Mouse (Mus musculus) olfactory bulb, adult 2 months (tissue): ENCODE measurements around the gene Fbxo47. TPM values are rescaled to one million over a fixed set of nuclear protein-coding genes. Genes with fewer than 3 reads are reported as not detected.
A peak's percentile ranks its signal among the peaks of the same experiment; 100 is the strongest.

Experiments
- H3K27ac ChIP-seq: fragments of 200-500 bp; 2 replicates; pipeline ENCODE4 v1.5.1; 2012; ENCODE audit warnings: low read depth, low read length; ENCODE audit not compliant: insufficient read depth
- H3K4me1 ChIP-seq: fragments of 200-500 bp; 2 replicates; pipeline ENCODE4 v1.6.1; 2012; ENCODE audit warnings: low read length; ENCODE audit not compliant: control insufficient read depth, insufficient read depth
- H3K4me3 ChIP-seq: fragments of 200-500 bp; 2 replicates; pipeline ENCODE4 v1.5.1; 2012; ENCODE audit warnings: mild to moderate bottlenecking, low read depth, low read length, moderate library complexity; ENCODE audit not compliant: insufficient read depth
- CTCF ChIP-seq: fragments of 200-500 bp; IDR thresholded peaks from 2 replicates; pipeline ENCODE4 v1.5.1; 2012; ENCODE audit warnings: low read depth, mild to moderate bottlenecking, low read length, moderate library complexity; ENCODE audit not compliant: insufficient read depth
- POLR2A ChIP-seq: fragments of 200-500 bp; IDR thresholded peaks from 2 replicates; pipeline ENCODE4 v1.6.1; 2012; ENCODE audit warnings: mild to moderate bottlenecking, low read depth, low read length, moderate library complexity; ENCODE audit not compliant: insufficient read depth
- WGBS: fragments of 180-500 bp; shearing (Covaris S2); methylation state at CpG from one replicate; pipeline ENCODE4 v1.1.7; 2018; 5-methylcytosine and 5-hydroxymethylcytosine counted together
- polyA plus RNA-seq: library from polyadenylated mRNA; stranded (reverse); fragments of >200 nt; gene quantifications from 2 replicates; pipeline ENCODE4 v1.2.4, GENCODE M21; 2012; ENCODE audit warnings: low replicate concordance; ENCODE audit not compliant: missing spikeins, insufficient read depth, insufficient read length

Fbxo47 gene
- polyA plus RNA-seq, 1 experiment = not detected

DNA sequence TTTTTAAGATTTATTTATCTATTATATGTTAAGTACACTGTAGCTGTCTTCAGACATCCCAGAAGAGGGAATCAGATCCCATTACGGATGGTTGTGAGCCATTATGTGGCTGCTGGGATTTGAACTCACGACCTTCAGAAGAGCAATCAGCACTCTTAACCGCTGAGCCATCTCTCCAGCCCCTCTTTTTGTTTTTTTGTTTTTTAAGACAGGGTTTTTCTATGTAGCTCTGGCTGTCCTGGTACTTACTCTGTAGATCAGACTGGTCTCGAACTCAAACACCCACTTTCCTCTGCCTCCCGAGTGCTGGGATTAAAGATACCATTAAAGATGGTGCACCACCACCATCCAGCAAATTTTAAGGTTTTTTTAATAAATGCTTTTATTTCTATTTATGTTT, 18.5 kb downstream of the Fbxo47 start:
- Histone ChIP-seq H3K27ac (no peak overlapping the region), H3K4me3 (no peak overlapping the region), H3K4me1 (no peaks in the 10 kb centered on the region)
- no peak for TF ChIP-seq POLR2A
- no peak for TF ChIP-seq CTCF
- 92% methylated on average over 5 of the region's 5 CpGs for WGBS

DNA sequence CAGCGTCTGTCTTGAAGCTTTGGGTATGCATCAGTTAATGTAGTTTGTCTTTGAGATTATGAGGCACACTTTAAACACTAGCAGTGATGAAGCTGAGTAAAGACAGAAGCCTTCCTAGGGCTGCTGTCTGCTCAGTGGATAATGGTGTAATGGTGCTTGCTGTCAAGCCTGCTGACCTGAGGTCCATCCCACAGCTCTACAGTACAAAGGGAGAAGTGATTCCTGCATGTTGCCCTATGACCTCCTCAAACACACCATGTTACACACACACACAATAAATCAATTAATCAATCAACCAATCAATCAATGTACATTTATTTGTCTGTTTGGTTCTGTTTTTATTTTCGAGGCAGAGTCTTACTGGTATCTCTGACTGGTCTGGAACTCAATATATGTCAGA, 21.8 kb downstream of the Fbxo47 start:
- 91% methylated on average over 2 of the region's 2 CpGs for WGBS
- Histone ChIP-seq H3K4me1 (no peaks in the 10 kb centered on the region), H3K4me3 (no peak overlapping the region), H3K27ac (no peak overlapping the region)
- TF ChIP-seq CTCF (no peak), POLR2A (no peak)

DNA sequence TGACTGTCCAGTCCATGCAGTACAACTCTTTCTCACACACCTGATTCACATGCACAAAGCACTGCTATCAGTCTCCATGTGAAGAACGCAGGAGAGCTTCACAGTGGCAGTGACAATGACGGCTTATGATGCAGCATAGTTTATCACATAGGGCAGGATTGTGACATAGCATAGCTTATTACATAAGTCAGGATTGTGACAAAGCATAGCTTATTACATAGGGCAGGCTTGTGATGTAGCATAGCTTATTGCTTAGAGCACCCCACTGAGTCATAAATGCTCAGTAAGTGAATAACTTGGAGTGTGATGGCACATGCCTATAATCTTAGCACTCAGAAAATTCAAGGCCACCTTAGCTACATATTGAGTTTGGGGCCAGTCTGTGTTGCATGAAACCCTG, 28.5 kb downstream of the Fbxo47 start:
- Histone ChIP-seq H3K4me1 (no peaks in the 10 kb centered on the region), H3K27ac (no peak overlapping the region), H3K4me3 (no peak overlapping the region)
- TF ChIP-seq POLR2A (no peak), CTCF (no peak)
- 96% methylated on average over 2 of the region's 2 CpGs for WGBS

DNA sequence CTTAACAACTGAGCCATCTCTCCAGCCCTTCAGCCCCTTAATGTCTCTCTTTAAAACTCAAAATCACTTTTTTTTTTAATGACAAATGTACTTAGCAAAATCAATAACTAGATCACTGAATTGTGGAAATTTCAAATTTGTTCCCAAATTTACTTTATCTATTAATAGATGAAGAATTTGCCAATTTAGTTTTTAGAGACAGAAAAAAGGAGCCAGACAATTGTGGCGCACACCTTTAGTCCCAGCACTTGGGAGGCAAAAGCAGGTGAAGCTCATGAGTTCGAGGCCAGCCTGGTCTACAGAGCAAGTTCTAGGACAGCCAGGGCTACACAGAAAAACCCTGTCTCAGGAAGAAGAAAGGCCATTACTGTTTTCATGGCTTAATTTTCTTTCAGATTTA, 32.4 kb downstream of the Fbxo47 start:
- WGBS = 95% methylated on average over 2 of the region's 2 CpGs
- no peak overlapping the region for H3K4me3 ChIP-seq
- H3K4me1 ChIP-seq = no peaks in the 10 kb centered on the region
- TF ChIP-seq POLR2A = no peak
- no peak for TF ChIP-seq CTCF
- H3K27ac ChIP-seq = no peak overlapping the region

DNA sequence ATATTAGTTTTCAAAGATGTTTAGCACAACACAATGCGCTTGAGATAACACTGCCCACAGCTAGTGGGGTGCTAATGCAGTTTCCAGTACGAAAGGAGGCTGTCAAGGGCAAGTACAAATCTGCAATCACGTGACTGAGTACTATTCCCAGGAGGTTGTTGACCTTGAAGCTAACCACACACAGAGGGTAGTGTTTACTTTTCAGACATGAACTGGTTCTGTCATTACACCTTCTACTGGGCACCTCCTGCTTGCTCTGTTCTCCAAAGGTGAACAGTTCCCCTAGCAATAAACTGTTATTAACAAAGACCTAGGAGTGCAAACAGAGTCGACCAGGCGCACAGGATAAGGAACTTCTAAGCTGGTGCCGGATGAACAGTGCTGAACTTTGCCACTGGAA, 33.6 kb downstream of the Fbxo47 start:
- TF ChIP-seq POLR2A = no peak
- TF ChIP-seq CTCF = no peak
- no peaks in the 10 kb centered on the region for H3K4me1 ChIP-seq
- WGBS = 79% methylated on average over 6 of the region's 6 CpGs
- H3K4me3 ChIP-seq = no peak overlapping the region
- no peak overlapping the region for H3K27ac ChIP-seq

DNA sequence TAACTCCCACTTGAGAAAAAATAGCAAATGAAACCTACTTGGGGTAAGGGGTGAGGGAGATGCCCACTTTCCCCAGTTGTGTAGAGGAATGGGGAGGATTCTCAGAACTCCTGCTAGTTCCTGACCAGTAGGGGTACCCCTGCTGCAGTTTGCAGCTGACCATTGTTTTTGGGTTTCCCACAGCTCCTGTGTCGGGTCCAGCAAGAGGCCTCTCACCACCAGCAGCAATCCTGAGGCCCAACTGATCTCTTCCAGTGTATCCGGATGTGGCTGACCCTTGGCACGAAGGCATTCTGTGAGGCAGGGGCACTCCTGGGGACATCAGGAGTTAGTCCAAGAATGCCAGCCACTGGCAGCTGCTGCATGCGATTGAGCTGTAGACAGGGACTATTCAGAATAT, 42.0 kb downstream of the Fbxo47 start:
- peak overlapping the region; percentile 27; the same call in 1 of the 2 replicates for H3K27ac ChIP-seq
- TF ChIP-seq CTCF (no peak), POLR2A (no peak)
- H3K4me3 ChIP-seq = peak overlapping the region; percentile 40
- peaks cover 9% of the 10 kb centered on the region for H3K4me1 ChIP-seq
- 15% methylated on average over 4 of the region's 4 CpGs for WGBS

DNA sequence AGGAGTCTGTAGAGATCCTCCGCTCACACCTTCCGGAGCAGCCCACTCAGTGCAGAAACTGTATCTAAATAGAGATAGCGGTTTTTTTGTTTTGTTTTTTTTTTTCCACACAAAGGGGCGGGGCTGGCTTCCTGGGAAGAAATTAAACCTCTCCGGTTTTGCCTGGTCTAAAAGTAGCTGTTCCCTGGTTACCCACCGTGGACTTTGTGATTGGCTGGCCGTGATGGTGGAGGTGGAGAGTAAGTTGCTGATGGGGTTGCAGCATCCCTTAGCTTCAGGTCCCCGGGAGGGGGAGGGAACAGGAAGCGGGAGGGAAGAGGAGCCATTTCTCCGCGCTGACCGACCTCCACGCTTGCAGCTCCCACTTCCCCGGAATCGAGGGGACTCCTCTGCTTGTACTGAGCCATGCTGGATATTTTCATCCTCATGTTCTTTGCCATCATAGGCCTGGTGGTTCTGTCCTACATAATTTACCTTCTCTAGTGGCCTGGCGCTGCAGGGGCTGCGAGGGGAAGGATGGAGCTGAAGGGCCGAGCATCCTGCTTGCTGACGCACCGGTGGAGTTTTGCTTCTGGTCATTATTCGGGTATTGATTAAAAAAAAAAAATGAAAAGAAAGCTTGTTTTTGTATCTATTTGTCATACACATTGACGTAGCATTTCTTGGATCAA, 42.8 kb downstream of the Fbxo47 start:
- Histone ChIP-seq H3K4me3 (peak overlapping the region; percentile 96), H3K27ac (peak overlapping the region; percentile 100), H3K4me1 (peaks cover 9% of the 10 kb centered on the region)
- WGBS = under 1% methylated on average over 22 of the region's 22 CpGs
- peak; percentile 96 for TF ChIP-seq POLR2A
- no peak for TF ChIP-seq CTCF

DNA sequence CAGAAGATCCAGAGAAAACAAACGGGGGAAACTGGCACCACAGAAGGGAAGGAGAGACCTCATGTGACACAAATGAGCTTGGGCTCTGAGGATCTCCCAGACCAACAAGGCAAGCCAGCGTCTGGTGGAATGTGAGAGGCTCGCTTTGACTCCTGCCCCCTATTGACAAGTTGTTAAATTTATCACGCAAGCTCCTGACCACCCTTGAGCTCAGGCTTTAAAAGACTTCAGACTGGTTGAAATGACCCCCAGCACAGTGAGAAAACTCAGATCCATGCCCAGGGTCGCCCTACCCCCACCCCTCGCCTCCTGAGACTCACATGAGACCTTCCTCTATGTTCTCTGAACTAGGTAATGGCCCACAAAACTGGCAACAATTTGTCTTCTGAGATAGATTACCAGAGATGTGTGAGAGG, 43.4 kb downstream of the Fbxo47 start, which contains the start of gene B230217C12Rik:
B230217C12Rik (plus strand) TSS at position 242 of the 416 bp plus-strand sequence.
- under 1% methylated on average over 6 of the region's 6 CpGs for WGBS
- TF ChIP-seq CTCF = peak; percentile 45; the same call in 1 of the 2 replicates
- TF ChIP-seq POLR2A = no peak
- H3K4me3 ChIP-seq = peak within 1 kb of the TSS; percentile 96

DNA sequence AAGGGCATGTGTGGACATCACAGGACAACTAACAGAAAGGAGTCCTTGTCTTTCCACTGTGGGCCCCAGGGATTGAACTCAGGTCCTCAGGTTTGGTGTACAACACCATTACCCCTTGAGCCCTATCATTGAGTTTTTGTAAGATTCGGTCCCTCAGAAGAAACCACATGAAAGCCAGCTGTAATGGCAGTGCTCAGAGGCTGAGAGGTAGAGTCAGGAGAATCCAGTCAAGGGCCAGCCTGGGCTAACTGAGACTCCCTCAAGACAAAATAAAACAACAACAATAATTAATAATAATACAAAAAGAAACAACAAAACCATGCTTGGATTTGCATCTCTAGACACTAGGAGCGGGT, 43.8 kb downstream of the Fbxo47 start:
- no peak overlapping the region; the same call in 1 of the 2 replicates for H3K4me3 ChIP-seq
- no peak for TF ChIP-seq CTCF
- no peak for TF ChIP-seq POLR2A
- peak overlapping the region; percentile 100 for H3K27ac ChIP-seq
- H3K4me1 ChIP-seq = peaks cover 9% of the 10 kb centered on the region
- WGBS = 19% methylated on average over 2 of the region's 2 CpGs

More for the DNA sequence above, 43.4 kb downstream of the Fbxo47 start, which contains the start of gene B230217C12Rik:
- H3K27ac ChIP-seq = peak within 1 kb of the TSS; percentile 100
- H3K4me1 ChIP-seq = peaks cover 9% of the 10 kb centered on the region
